Mouse (Mus musculus) MEL (cell line): ENCODE results near the gene Mfsd4a. TPM values are rescaled to one million over a fixed set of nuclear protein-coding genes. Genes with fewer than 3 reads are reported as not detected.

Experiments used
- DNase-seq: peaks from one replicate; pipeline ENCODE4 v3.0.0; 2011; ENCODE audit warnings: low read depth, low spot score
- H3K27ac ChIP-seq: 2 replicates; pipeline ENCODE4 v1.5.1; 2012; ENCODE audit warnings: low read depth, mild to moderate bottlenecking, control low read depth, low read length, moderate library complexity; ENCODE audit not compliant: control insufficient read depth
- H3K27me3 ChIP-seq, 2 experiments: fragments of 150-350 bp in 1 of 2; sonication (generic) in 1 of 2; 2 replicates each; pipeline ENCODE4 v1.6.1; 2012; ENCODE audit warnings: low read length in 2 of 2, mild to moderate bottlenecking in 2 of 2, improper control_type of control experiment in 1 of 2, moderate library complexity in 1 of 2; ENCODE audit not compliant: insufficient read depth in 2 of 2, control insufficient read depth in 1 of 2
- H3K36me3 ChIP-seq, 2 experiments: 2 replicates each; pipeline ENCODE4 v1.6.1; 2012 to 2014; ENCODE audit warnings: low read length in 2 of 2, improper control_type of control experiment in 1 of 2, inconsistent platforms in 1 of 2, mild to moderate bottlenecking in 1 of 2; ENCODE audit not compliant: insufficient read depth in 2 of 2, control insufficient read depth in 1 of 2
- H3K4me1 ChIP-seq, 2 experiments: fragments of 150-350 bp in 1 of 2; sonication (generic) in 1 of 2; 2 replicates each; pipeline ENCODE4 v1.6.1; 2012; ENCODE audit warnings: low read length in 2 of 2, improper control_type of control experiment in 1 of 2, mild to moderate bottlenecking in 1 of 2; ENCODE audit not compliant: insufficient read depth in 2 of 2, control insufficient read depth in 1 of 2
- H3K4me3 ChIP-seq, 2 experiments: fragments of 150-350 bp in 1 of 2; sonication (generic) in 1 of 2; 2 replicates each; pipeline ENCODE4 v1.5.1; 2012; ENCODE audit warnings: low read depth in 2 of 2, low read length in 2 of 2, mild to moderate bottlenecking in 2 of 2, moderate library complexity in 2 of 2, control low read depth in 1 of 2, improper control_type of control experiment in 1 of 2; ENCODE audit not compliant: control insufficient read depth in 1 of 2, insufficient read depth in 1 of 2
- H3K79me2 ChIP-seq: 2 replicates; pipeline ENCODE4 v1.6.1; 2012; ENCODE audit warnings: mild to moderate bottlenecking, low read length, moderate library complexity; ENCODE audit not compliant: control insufficient read depth, poor library complexity, insufficient read depth
- H3K9ac ChIP-seq: 2 replicates; pipeline ENCODE4 v1.6.1; 2012; ENCODE audit warnings: low read depth, mild to moderate bottlenecking, control low read depth, low read length, moderate library complexity; ENCODE audit not compliant: control insufficient read depth, poor library complexity, severe bottlenecking
- H3K9me3 ChIP-seq: fragments of 150-350 bp; sonication (generic); replicated peaks from 2 replicates; pipeline ENCODE4 v1.6.1; 2012; ENCODE audit warnings: mild to moderate bottlenecking, low read length, improper control_type of control experiment, moderate library complexity; ENCODE audit not compliant: insufficient read depth
- BHLHE40 ChIP-seq: IDR thresholded peaks from 2 replicates; pipeline ENCODE4 v1.6.1; 2012; ENCODE audit warnings: low read depth, mild to moderate bottlenecking, inconsistent platforms, low read length, improper control_type of control experiment, borderline replicate concordance
- CHD1 ChIP-seq: IDR thresholded peaks from 2 replicates; pipeline ENCODE4 v1.6.1; 2012; ENCODE audit warnings: low read depth, mild to moderate bottlenecking, inconsistent platforms, low read length, improper control_type of control experiment
- CHD2 ChIP-seq: IDR thresholded peaks from 2 replicates; pipeline ENCODE4 v1.6.1; 2011; ENCODE audit warnings: low read length, improper control_type of control experiment
- E2F4 ChIP-seq: IDR thresholded peaks from 2 replicates; pipeline ENCODE4 v1.6.1; 2011; ENCODE audit warnings: low read depth, low read length, improper control_type of control experiment, borderline replicate concordance
- ELF1 ChIP-seq: IDR thresholded peaks from 2 replicates; pipeline ENCODE4 v1.6.1; 2014; ENCODE audit warnings: low read depth, mild to moderate bottlenecking, inconsistent platforms, low read length, improper control_type of control experiment, moderate library complexity
- EP300 ChIP-seq, 2 experiments: IDR thresholded peaks; 2 replicates each; pipeline ENCODE4 v1.6.1; 2011; ENCODE audit warnings: improper control_type of control experiment in 2 of 2, low read length in 2 of 2, low read depth in 1 of 2, mild to moderate bottlenecking in 1 of 2
- ETS1 ChIP-seq: IDR thresholded peaks from 2 replicates; pipeline ENCODE4 v1.6.1; 2012; ENCODE audit warnings: low read depth, mild to moderate bottlenecking, inconsistent platforms, low read length, improper control_type of control experiment, moderate library complexity
- GATA1 ChIP-seq: IDR thresholded peaks from 2 replicates; pipeline ENCODE4 v1.6.1; 2011; ENCODE audit warnings: low read depth, low read length, improper control_type of control experiment
- KAT2A ChIP-seq: conservative IDR thresholded peaks from 2 replicates; pipeline ENCODE4 v1.6.1; 2012; ENCODE audit warnings: low read depth, low read length, improper control_type of control experiment, inconsistent platforms
- MAFK ChIP-seq: IDR thresholded peaks from 2 replicates; pipeline ENCODE4 v1.6.1; 2011; ENCODE audit warnings: low read depth, mild to moderate bottlenecking, low read length, improper control_type of control experiment, borderline replicate concordance
- MAX ChIP-seq: IDR thresholded peaks from 2 replicates; pipeline ENCODE4 v1.6.1; 2011; ENCODE audit warnings: low read length, improper control_type of control experiment
- MAZ ChIP-seq: IDR thresholded peaks from 2 replicates; pipeline ENCODE4 v1.6.1; 2012; ENCODE audit warnings: low read depth, mild to moderate bottlenecking, inconsistent platforms, low read length, improper control_type of control experiment
- MXI1 ChIP-seq: IDR thresholded peaks from 2 replicates; pipeline ENCODE4 v1.6.1; 2011; ENCODE audit warnings: mild to moderate bottlenecking, low read depth, low read length, improper control_type of control experiment
- MYB ChIP-seq: IDR thresholded peaks from 2 replicates; pipeline ENCODE4 v1.6.1; 2011; ENCODE audit warnings: mild to moderate bottlenecking, low read depth, low read length, improper control_type of control experiment
- MYC ChIP-seq: IDR thresholded peaks from 2 replicates; pipeline ENCODE4 v1.6.1; 2011; ENCODE audit warnings: low read depth, mild to moderate bottlenecking, low read length, improper control_type of control experiment, moderate library complexity
- NELFE ChIP-seq: IDR thresholded peaks from 2 replicates; pipeline ENCODE4 v1.6.1; 2011; ENCODE audit warnings: low read depth, low read length, improper control_type of control experiment
- NRF1 ChIP-seq: IDR thresholded peaks from 2 replicates; pipeline ENCODE4 v1.6.1; 2014; ENCODE audit warnings: low read depth, mild to moderate bottlenecking, inconsistent platforms, low read length, improper control_type of control experiment, moderate library complexity; ENCODE audit not compliant: poor library complexity, insufficient read depth, severe bottlenecking
- POLR2A ChIP-seq, 2 experiments: IDR thresholded peaks; 2 replicates each; pipeline ENCODE4 v1.6.1; 2011 to 2012; ENCODE audit warnings: low read length in 2 of 2, mild to moderate bottlenecking in 2 of 2, control low read depth in 1 of 2, improper control_type of control experiment in 1 of 2, low read depth in 1 of 2, moderate library complexity in 1 of 2; ENCODE audit not compliant: control insufficient read depth in 1 of 2, insufficient read depth in 1 of 2, poor library complexity in 1 of 2
- POLR2AphosphoS2 ChIP-seq: IDR thresholded peaks from 2 replicates; pipeline ENCODE4 v1.6.1; 2011; ENCODE audit warnings: low read length, improper control_type of control experiment
- POLR2AphosphoS5 ChIP-seq: IDR thresholded peaks from 2 replicates; pipeline ENCODE4 v1.6.1; 2012; ENCODE audit warnings: low read depth, borderline replicate concordance, mild to moderate bottlenecking, inconsistent platforms, low read length, moderate library complexity, mixed read lengths
- SIN3A ChIP-seq: IDR thresholded peaks from 2 replicates; pipeline ENCODE4 v1.6.1; 2012; ENCODE audit warnings: low read length, improper control_type of control experiment, inconsistent platforms
- SMC3 ChIP-seq: IDR thresholded peaks from 2 replicates; pipeline ENCODE4 v1.6.1; 2011; ENCODE audit warnings: low read depth, low read length, improper control_type of control experiment
- UBTF ChIP-seq: IDR thresholded peaks from 2 replicates; pipeline ENCODE4 v1.6.1; 2012; ENCODE audit warnings: low read depth, mild to moderate bottlenecking, inconsistent platforms, low read length, improper control_type of control experiment, moderate library complexity, borderline replicate concordance; ENCODE audit not compliant: insufficient read depth
- ZC3H11A ChIP-seq: IDR thresholded peaks from 2 replicates; pipeline ENCODE4 v1.6.1; 2012; ENCODE audit warnings: low read depth, mild to moderate bottlenecking, inconsistent platforms, low read length, improper control_type of control experiment
- ZKSCAN1 ChIP-seq: IDR thresholded peaks from 2 replicates; pipeline ENCODE4 v1.6.1; 2012; ENCODE audit warnings: low read depth, mild to moderate bottlenecking, inconsistent platforms, low read length, improper control_type of control experiment, moderate library complexity
- ZMIZ1 ChIP-seq: IDR thresholded peaks from 2 replicates; pipeline ENCODE4 v1.6.1; 2012; ENCODE audit warnings: low read depth, mild to moderate bottlenecking, inconsistent platforms, low read length, improper control_type of control experiment, moderate library complexity
- polyA plus RNA-seq, 2 experiments: library from polyadenylated mRNA; stranded (reverse) in 1 of 2; unstranded in 1 of 2; fragments of >175 nt in 1 of 2; fragments of >200 nt in 1 of 2; gene quantifications; 2 replicates each; pipeline versions ENCODE4 v1.2.1 to v1.2.4; 2012; ENCODE audit warnings: low replicate concordance in 2 of 2, low read depth in 1 of 2; ENCODE audit not compliant: insufficient read length in 2 of 2, insufficient read depth in 1 of 2, missing spikeins in 1 of 2
- total RNA-seq: library from RNA; depleted of rRNA; stranded (reverse); fragments of 300-350 nt; gene quantifications from 2 replicates; pipeline ENCODE4 v1.2.3, GENCODE M21; 2012

The Mfsd4a gene
- total and polyA plus RNA-seq, 3 experiments, result 3.6 to 15.5 TPM; not detected in 1

- H3K9me3 ChIP-seq, result no peaks in the 10 kb centered on the region
- no peak overlapping the region for H3K4me3 ChIP-seq
- TF ChIP-seq KAT2A (no peak), BHLHE40 (no peak), MYB (no peak), GATA1 (no peak), POLR2AphosphoS5 (no peak), ETS1 (no peak), CHD2 (no peak), EP300 (IDR thresholded peaks at IDR 0.05; ENCODE audit: low read depth in 1 of 2, low read length in 2 of 2) (no peak), ZMIZ1 (no peak), CHD1 (no peak), MYC (no peak), MXI1 (no peak), E2F4 (no peak), NRF1 (no peak), MAX (no peak), NELFE (no peak)
- H3K27me3 ChIP-seq, result no peaks in the 10 kb centered on the region
- no peak overlapping the region for H3K27ac ChIP-seq
- no peak overlapping the region for H3K9ac ChIP-seq
- peaks cover 32% of the 10 kb centered on the region for H3K79me2 ChIP-seq
- H3K36me3 ChIP-seq, result peaks cover 0 to 47% of the 10 kb centered on the region in 2 experiments; a peak in 2 of 4 replicates
- no peak for DNase-seq
- peaks cover 30 to 35% of the 10 kb centered on the region in 2 experiments for H3K4me1 ChIP-seq
Measured at GRCm38 (mm10) chr1:132006046-132006445, 61.8 kb downstream of the Mfsd4a start.

GRCm38 (mm10) chr1:132005466-132005865 lies 62.4 kb downstream of the Mfsd4a start:
- no peak overlapping the region for H3K4me3 ChIP-seq
- peaks cover 0 to 47% of the 10 kb centered on the region in 2 experiments; a peak in 2 of 4 replicates for H3K36me3 ChIP-seq
- H3K9me3 ChIP-seq, result no peaks in the 10 kb centered on the region
- H3K4me1 ChIP-seq, result peaks cover 30 to 32% of the 10 kb centered on the region in 2 experiments
- H3K27me3 ChIP-seq, result no peaks in the 10 kb centered on the region
- no peak overlapping the region for H3K9ac ChIP-seq
- H3K79me2 ChIP-seq, result peaks cover 27% of the 10 kb centered on the region
- TF ChIP-seq ZKSCAN1 (no peak), POLR2A (IDR thresholded peaks at IDR 0.05; ENCODE audit: control insufficient read depth in 1 of 2, insufficient read depth in 1 of 2, low read depth in 1 of 2, low read length in 2 of 2, poor library complexity in 1 of 2) (no peak), MAZ (no peak), UBTF (no peak), ZC3H11A (no peak), NRF1 (no peak), GATA1 (no peak), POLR2AphosphoS2 (no peak), SMC3 (no peak), MXI1 (no peak), CHD2 (no peak), MAFK (no peak), MYB (no peak), ELF1 (no peak), MAX (no peak), SIN3A (no peak), EP300 (IDR thresholded peaks at IDR 0.05; ENCODE audit: low read depth in 1 of 2, low read length in 2 of 2) (no peak)
- TF ChIP-seq, all 39 proteins: peak for 0
- H3K27ac ChIP-seq, result no peak overlapping the region
- no peak for DNase-seq
